Mouse (Mus musculus) liver, embryonic 13.5 days (tissue): ENCODE measurements around the gene Wdr26. TPM values are rescaled to one million over a fixed set of nuclear protein-coding genes. Genes with fewer than 3 reads are reported as not detected.

ENCODE experiments used
- ATAC-seq: fragments of 200-750 bp; cut with Nextera tagmentation; 2 replicates; pipeline ENCODE4 v1.8.0; 2017; ENCODE audit warnings: low read depth, mild to moderate bottlenecking, moderate number of reproducible peaks, moderate library complexity
- DNase-seq: peaks from one replicate; pipeline ENCODE4 v3.0.0; 2022
- H3K27ac ChIP-seq: fragments of 300-500 bp; sonication (generic); 2 replicates; pipeline ENCODE4 v1.5.1; 2015; ENCODE audit warnings: moderate library complexity, mild to moderate bottlenecking, inconsistent platforms
- H3K27me3 ChIP-seq: fragments of 300-500 bp; sonication (generic); 2 replicates; pipeline ENCODE4 v1.6.1; 2015; ENCODE audit warnings: mild to moderate bottlenecking, inconsistent platforms
- H3K36me3 ChIP-seq: fragments of 300-500 bp; sonication (generic); 2 replicates; pipeline ENCODE4 v1.6.1; 2015; ENCODE audit warnings: mild to moderate bottlenecking, inconsistent platforms
- H3K4me1 ChIP-seq: fragments of 300-500 bp; sonication (generic); replicated peaks from 2 replicates; pipeline ENCODE4 v1.6.1; 2015; ENCODE audit warnings: inconsistent platforms
- H3K4me2 ChIP-seq: fragments of 300-500 bp; sonication (generic); 2 replicates; pipeline ENCODE4 v1.6.1; 2015; ENCODE audit warnings: inconsistent platforms, mild to moderate bottlenecking, moderate library complexity
- H3K4me3 ChIP-seq: fragments of 300-500 bp; sonication (generic); replicated peaks from 2 replicates; pipeline ENCODE4 v1.5.1; 2015; ENCODE audit warnings: mild to moderate bottlenecking, inconsistent platforms
- H3K9ac ChIP-seq: fragments of 300-500 bp; sonication (generic); 2 replicates; pipeline ENCODE4 v1.6.1; 2015; ENCODE audit warnings: mild to moderate bottlenecking, inconsistent platforms
- H3K9me3 ChIP-seq: fragments of 300-500 bp; sonication (generic); replicated peaks from 2 replicates; pipeline ENCODE4 v1.6.1; 2016; ENCODE audit warnings: inconsistent platforms
- WGBS: fragments of 180-500 bp; shearing (Covaris S2); methylation state at CpG from one replicate; pipeline ENCODE4 v1.1.7; 2015; ENCODE audit not compliant: insufficient replicate concordance; 5-methylcytosine and 5-hydroxymethylcytosine counted together
- polyA plus RNA-seq: library from polyadenylated mRNA; unstranded; fragments of >200 nt; fragmentation: Nextera tagmentation; extraction: Ambion mirVana; gene quantifications from 2 replicates; pipeline ENCODE4 v1.2.1, GENCODE M21; 2015

The Wdr26 gene
- polyA plus RNA-seq, 1 experiment from 2014 or later: 55.6 TPM

GRCm38 (mm10) chr1:181126766-181127165 lies 85.0 kb downstream of the Wdr26 start:
- 77% methylated on average over 9 of the region's 9 CpGs for WGBS
- H3K9me3 ChIP-seq: no peaks in the 10 kb centered on the region
- no peak overlapping the region for H3K4me3 ChIP-seq
- H3K4me1 ChIP-seq: 0 out of 2 replicates have a peak, but pooled peaks cover 2% of the 10 kb centered on the region
- no peak for DNase-seq
- H3K4me2 ChIP-seq: no peak overlapping the region
- ATAC-seq: no peak
- H3K36me3 ChIP-seq: peaks cover 89% of the 10 kb centered on the region
- H3K27me3 ChIP-seq: no peaks in the 10 kb centered on the region
- H3K27ac ChIP-seq: no peak overlapping the region
- H3K9ac ChIP-seq: no peak overlapping the region

- Histone ChIP-seq H3K9me3 (no peaks in the 10 kb centered on the region), H3K4me1 (0 out of 2 replicates have a peak, but pooled peaks cover 2% of the 10 kb centered on the region), H3K27ac (no peak overlapping the region), H3K9ac (no peak overlapping the region), H3K4me3 (no peak overlapping the region), H3K4me2 (no peak overlapping the region), H3K27me3 (no peaks in the 10 kb centered on the region), H3K36me3 (peaks cover 91% of the 10 kb centered on the region)
- 92% methylated on average over 3 of the region's 3 CpGs for WGBS
- no peak for ATAC-seq
- no peak for DNase-seq
Measured at GRCm38 (mm10) chr1:181125916-181126315, 85.9 kb downstream of the Wdr26 start.

DNA sequence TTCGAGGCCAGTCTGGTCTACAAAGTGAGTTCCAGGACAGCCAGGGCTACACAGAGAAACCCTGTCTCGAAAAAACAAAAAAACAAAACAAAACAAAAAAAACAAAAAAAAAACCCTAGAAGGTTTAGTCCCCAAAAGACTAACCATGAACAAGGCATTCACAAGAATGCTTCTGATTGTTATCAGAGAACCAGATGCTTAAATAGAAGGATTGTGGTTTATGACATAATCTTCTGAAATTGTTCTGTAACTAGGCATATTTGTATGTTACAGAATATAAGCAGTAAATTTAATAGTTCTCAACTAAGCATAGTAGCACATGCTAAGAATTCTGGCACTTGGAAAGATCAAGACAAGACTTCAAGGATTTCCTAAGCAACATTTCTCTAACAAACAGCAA lies 87.7 kb downstream of the Wdr26 start:
- H3K4me2 ChIP-seq: no peak overlapping the region
- ATAC-seq (no peak), DNase-seq (no peak)
- H3K36me3 ChIP-seq: peaks cover 89% of the 10 kb centered on the region
- H3K4me1 ChIP-seq: 0 out of 2 replicates have a peak, but pooled peaks cover 2% of the 10 kb centered on the region
- no peak overlapping the region for H3K27ac ChIP-seq
- H3K9ac ChIP-seq: no peak overlapping the region
- no peak overlapping the region for H3K4me3 ChIP-seq
- no peaks in the 10 kb centered on the region for H3K27me3 ChIP-seq
- no peaks in the 10 kb centered on the region for H3K9me3 ChIP-seq
- WGBS: 88% methylated on average over 2 of the region's 2 CpGs

Other genes with a start within 250 kb of the Wdr26 start
- gene Ephx1, start 191.1 kb downstream of the Wdr26 start, polyA plus RNA-seq: 3.5 and 3.7 TPM in 2 replicates
- 0.09 TPM in 1 of 2 replicates, not detected in the other for gene 9130409I23Rik, start 160.8 kb downstream of the Wdr26 start, polyA plus RNA-seq
- gene Nvl, start 67.8 kb downstream of the Wdr26 start, polyA plus RNA-seq: 13.8 and 16.8 TPM in 2 replicates
- 57.1 and 58.9 TPM in 2 replicates for gene Cnih4, start 67.3 kb downstream of the Wdr26 start, polyA plus RNA-seq
- not detected in 2 replicates for gene Cnih3, start 140.6 kb upstream of the Wdr26 start, polyA plus RNA-seq